Mouse (Mus musculus) heart, adult 2 months (tissue): ENCODE results near the gene Twsg1.

Experiments
- CTCF ChIP-seq: fragments of 200-600 bp; IDR thresholded peaks from 2 replicates; pipeline ENCODE4 v1.8.1; 2022; ENCODE audit warnings: antibody characterized with exemption, mild to moderate bottlenecking, moderate library complexity
- POLR2A ChIP-seq: fragments of 200-500 bp; IDR thresholded peaks from 2 replicates; pipeline ENCODE4 v1.6.1; 2011; ENCODE audit warnings: mild to moderate bottlenecking, low read depth, low read length, control low read depth; ENCODE audit not compliant: insufficient read depth

GRCm38 (mm10) chr17:65903826-65904225 is 47.2 kb downstream of the Twsg1 start:
- no peak for TF ChIP-seq CTCF
- no peak for TF ChIP-seq POLR2A
